Mouse (Mus musculus): ENCODE measurements around the gene Vipr1. TPM values are rescaled to one million over a fixed set of nuclear protein-coding genes. Genes with fewer than 3 reads are reported as not detected.

The Vipr1 gene
- total and polyA plus RNA-seq, 3 experiments = 0.08 to 0.11 TPM; not detected in 1

- DNase-seq (ENCODE audit: extremely low read depth) = no peak
- Histone ChIP-seq H3K27ac (ENCODE audit: insufficient read depth, low read depth) (no peak overlapping the region), H3K4me3 (replicated peaks in 1 of 3; ENCODE audit: low read depth in 2 of 3, low read length in 2 of 3, poor library complexity in 1 of 3) (no peak overlapping the region), H3K9me3 (replicated peaks; ENCODE audit: low read length) (no peaks in the 10 kb centered on the region), H3K79me2 (replicated peaks; ENCODE audit: control insufficient read depth, extremely low read depth, insufficient read depth, poor library complexity, severe bottlenecking) (no peaks in the 10 kb centered on the region), H3K4me2 (ENCODE audit: insufficient read depth, low read depth, poor library complexity, severe bottlenecking) (no peak overlapping the region), H3K36me3 (replicated peaks in 1 of 2; ENCODE audit: control insufficient read depth in 1 of 2, insufficient read depth in 1 of 2, low read length in 1 of 2) (no peaks in the 10 kb centered on the region), H3K9ac (ENCODE audit: insufficient read depth, low read depth) (no peak overlapping the region), H3K27me3 (replicated peaks) (peaks cover 68% of the 10 kb centered on the region), H3K4me1 (ENCODE audit: control insufficient read depth in 1 of 2, insufficient read depth in 2 of 2) (peaks cover 0 to 27% of the 10 kb centered on the region in 2 experiments; a peak in 2 of 4 replicates)
- in situ Hi-C loops (cut with MboI; ENCODE audit: low pct_ligation_motif_present, low pct_unique_long_range_greater_than_20kb, low sequenced_read_pairs) = no loop called here
- no peak for TF ChIP-seq MAZ (IDR thresholded peaks at IDR 0.05; ENCODE audit: low read depth, low read length)
- no peak for TF ChIP-seq RCOR1 (conservative IDR thresholded peaks at IDR 0.05; ENCODE audit: low read depth, low read length)
- no peak for TF ChIP-seq ZKSCAN1 (IDR thresholded peaks at IDR 0.05; ENCODE audit: borderline replicate concordance, low read depth, low read length)
- no peak for TF ChIP-seq GABPA (IDR thresholded peaks at IDR 0.05; ENCODE audit: insufficient replicate concordance, low read depth, low read length)
- no peak for TF ChIP-seq ZC3H11A (IDR thresholded peaks at IDR 0.05; ENCODE audit: low read depth, low read length)
- TF ChIP-seq KAT2A (IDR thresholded peaks at IDR 0.05; ENCODE audit: insufficient replicate concordance, low read length) = no peak
- no peak for TF ChIP-seq USF2 (conservative IDR thresholded peaks at IDR 0.05; ENCODE audit: low read depth, low read length)
- TF ChIP-seq TBP (conservative IDR thresholded peaks at IDR 0.05; ENCODE audit: low read depth, low read length) = no peak
- TF ChIP-seq POLR2A (IDR thresholded peaks at IDR 0.05; ENCODE audit: low read depth, low read length) = no peak
- no peak for TF ChIP-seq CHD2 (IDR thresholded peaks at IDR 0.05; ENCODE audit: low read length)
- TF ChIP-seq ETS1 (conservative IDR thresholded peaks at IDR 0.05; ENCODE audit: low read depth, low read length) = no peak
- TF ChIP-seq BHLHE40 (IDR thresholded peaks at IDR 0.05; ENCODE audit: low read depth, low read length) = no peak
- TF ChIP-seq ZNF384 (IDR thresholded peaks at IDR 0.05; ENCODE audit: low read depth, low read length) = no peak
- no peak for TF ChIP-seq USF1 (IDR thresholded peaks at IDR 0.05; ENCODE audit: low read depth, low read length)
- TF ChIP-seq ZMIZ1 (IDR thresholded peaks at IDR 0.05; ENCODE audit: low read depth, low read length) = no peak
- dilution Hi-C loops (cut with MboI; ENCODE audit: extremely low pct_ligation_motif_present, extremely low pct_unique_long_range_greater_than_20kb, low sequenced_read_pairs) = no loop called here
These were observed 21.0 kb downstream of the Vipr1 start for GRCm38 (mm10) chr9:121663467-121663866.

GRCm38 (mm10) chr9:121664104-121664503 lies 21.6 kb downstream of the Vipr1 start:
- dilution Hi-C loops (cut with MboI; ENCODE audit: extremely low pct_ligation_motif_present, extremely low pct_unique_long_range_greater_than_20kb, low sequenced_read_pairs) = no loop called here
- Histone ChIP-seq H3K79me2 (replicated peaks; ENCODE audit: control insufficient read depth, extremely low read depth, insufficient read depth, poor library complexity, severe bottlenecking) (no peaks in the 10 kb centered on the region), H3K4me3 (replicated peaks in 1 of 3; ENCODE audit: low read depth in 2 of 3, low read length in 2 of 3, poor library complexity in 1 of 3) (no peak overlapping the region), H3K4me1 (ENCODE audit: control insufficient read depth in 1 of 2, insufficient read depth in 2 of 2) (peaks cover 0 to 25% of the 10 kb centered on the region in 2 experiments; a peak in 2 of 4 replicates), H3K9ac (ENCODE audit: insufficient read depth, low read depth) (no peak overlapping the region), H3K27ac (ENCODE audit: insufficient read depth, low read depth) (no peak overlapping the region), H3K36me3 (replicated peaks in 1 of 2; ENCODE audit: control insufficient read depth in 1 of 2, insufficient read depth in 1 of 2, low read length in 1 of 2) (no peaks in the 10 kb centered on the region), H3K4me2 (ENCODE audit: insufficient read depth, low read depth, poor library complexity, severe bottlenecking) (no peak overlapping the region), H3K27me3 (replicated peaks) (peaks cover 73% of the 10 kb centered on the region), H3K9me3 (replicated peaks; ENCODE audit: low read length) (no peaks in the 10 kb centered on the region)
- in situ Hi-C loops (cut with MboI; ENCODE audit: low pct_ligation_motif_present, low pct_unique_long_range_greater_than_20kb, low sequenced_read_pairs) = no loop called here
- no peak for DNase-seq (ENCODE audit: extremely low read depth)
- TF ChIP-seq SMC3 (IDR thresholded peaks at IDR 0.05; ENCODE audit: low read depth, low read length) = no peak
- no peak for TF ChIP-seq JUND (conservative IDR thresholded peaks at IDR 0.05; ENCODE audit: low read depth, low read length)
- TF ChIP-seq USF1 (IDR thresholded peaks at IDR 0.05; ENCODE audit: low read depth, low read length) = no peak
- TF ChIP-seq POLR2A (IDR thresholded peaks at IDR 0.05; ENCODE audit: low read depth, low read length) = no peak
- TF ChIP-seq MXI1 (IDR thresholded peaks at IDR 0.05; ENCODE audit: low read depth, low read length) = no peak
- TF ChIP-seq POLR2AphosphoS2 (IDR thresholded peaks at IDR 0.05; ENCODE audit: low read depth, low read length) = no peak
- no peak for TF ChIP-seq CHD2 (IDR thresholded peaks at IDR 0.05; ENCODE audit: low read length)
- TF ChIP-seq ELF1 (IDR thresholded peaks at IDR 0.05; ENCODE audit: low read depth, low read length) = no peak
- no peak for TF ChIP-seq IRF4 (IDR thresholded peaks at IDR 0.05; ENCODE audit: low read depth, low read length)
- TF ChIP-seq JUN (IDR thresholded peaks at IDR 0.05; ENCODE audit: insufficient read depth, low read depth, low read length) = no peak
- TF ChIP-seq RCOR1 (conservative IDR thresholded peaks at IDR 0.05; ENCODE audit: low read depth, low read length) = no peak
- no peak for TF ChIP-seq TBP (conservative IDR thresholded peaks at IDR 0.05; ENCODE audit: low read depth, low read length)
- no peak for TF ChIP-seq ZNF384 (IDR thresholded peaks at IDR 0.05; ENCODE audit: low read depth, low read length)
- TF ChIP-seq ZKSCAN1 (IDR thresholded peaks at IDR 0.05; ENCODE audit: borderline replicate concordance, low read depth, low read length) = no peak
- TF ChIP-seq MAFK (IDR thresholded peaks at IDR 0.05; ENCODE audit: insufficient replicate concordance, low read length) = no peak
- no peak for TF ChIP-seq CTCF (conservative IDR thresholded peaks at IDR 0.05 in 1 of 2, IDR thresholded peaks at IDR 0.05 in 1 of 2; ENCODE audit: low read depth in 2 of 2, low read length in 2 of 2)
